Comparison of ENCODE assay signal across 24 mouse cellular contexts in genomic region chr14:33276240-33276639, GRCm38 (mm10).
A peak's percentile ranks its signal among the peaks of the same experiment; 100 is the strongest.
DNase-seq lines count a peak whose midpoint lies in the region; ATAC-seq and TF ChIP-seq lines count a peak whose summit lies in the region.
"Had no signal": no experiment of that assay in that cellular context is flagged by ENCODE, and none has a peak within 500 bp of the region (broad histone marks: within the 10 kb centered on the region; RNA-seq: fewer than 3 reads in every experiment).

No protein-coding gene starts in this region.

- no peaks in the 10 kb centered on the region for H3K4me1 ChIP-seq in kidney, embryonic 15.5 days
- peaks cover 19% of the 10 kb centered on the region for H3K4me1 ChIP-seq in bone marrow macrophage, adult 2 months (ENCODE audit: control insufficient read depth, insufficient read depth, low read length)
- no peaks in the 10 kb centered on the region for H3K4me1 ChIP-seq in forebrain, embryonic 11.5 days (replicated peaks; ENCODE audit: control insufficient read depth, insufficient read depth, low read length)
- no peaks in the 10 kb centered on the region for H3K4me1 ChIP-seq in hindbrain, embryonic 10.5 days (replicated peaks)
- H3K4me1 ChIP-seq: embryonic facial prominence, embryonic 12.5 days; forebrain, embryonic 15.5 days; hindbrain, embryonic 13.5 days; liver, embryonic 13.5 days; neural tube, embryonic 15.5 days; stomach, embryonic 15.5 days had no signal

- ATAC-seq in kidney, embryonic 15.5 days (replicated peaks; ENCODE audit: low FRiP score): no peak
- 0 out of 2 replicates have a peak, but pooled peaks have one; percentile 64 for ATAC-seq in megakaryocyte progenitor cell, adult 5-6 weeks (replicated peaks; ENCODE audit: poor library complexity)
- ATAC-seq in forebrain, embryonic 11.5 days (replicated peaks; ENCODE audit: low FRiP score): no peak
- ATAC-seq: forebrain, embryonic 15.5 days; inflammation-experienced regulatory T-cells, adult 6 months had no signal

- no peak overlapping the region for H3K4me2 ChIP-seq in kidney, embryonic 15.5 days
- no peak overlapping the region for H3K4me2 ChIP-seq in forebrain, embryonic 11.5 days (ENCODE audit: low read depth, low read length, severe bottlenecking)
- H3K4me2 ChIP-seq: embryonic facial prominence, embryonic 12.5 days; forebrain, embryonic 15.5 days; heart, embryonic 15.5 days; hindbrain, embryonic 13.5 days; liver, embryonic 13.5 days; lung, embryonic 14.5 days; neural tube, embryonic 15.5 days; stomach, embryonic 15.5 days had no signal

- TF ChIP-seq POLR2A in bone marrow macrophage, adult 2 months (IDR thresholded peaks at IDR 0.05; ENCODE audit: borderline replicate concordance, low read depth, low read length): no peak

- no peaks in the 10 kb centered on the region for H3K9me3 ChIP-seq in kidney, embryonic 15.5 days (replicated peaks)
- no peaks in the 10 kb centered on the region for H3K9me3 ChIP-seq in forebrain, embryonic 11.5 days (ENCODE audit: control insufficient read depth, low read length)
- H3K9me3 ChIP-seq in hindbrain, embryonic 10.5 days: no peaks in the 10 kb centered on the region
- H3K9me3 ChIP-seq: embryonic facial prominence, embryonic 12.5 days; forebrain, embryonic 15.5 days; heart, embryonic 15.5 days; hindbrain, embryonic 13.5 days; liver, embryonic 13.5 days; neural tube, embryonic 15.5 days; stomach, embryonic 15.5 days had no signal

- TF ChIP-seq CTCF in bone marrow macrophage, adult 2 months (IDR thresholded peaks at IDR 0.05; ENCODE audit: low read depth, low read length): no peak

- WGBS in kidney, embryonic 15.5 days: 77% methylated on average over 2 of the region's 2 CpGs
- WGBS in forebrain, embryonic 11.5 days: 89% methylated on average over 2 of the region's 2 CpGs
- 70% methylated on average over 2 of the region's 2 CpGs for WGBS in hindbrain, embryonic 10.5 days

- no peak overlapping the region for H3K27ac ChIP-seq in kidney, embryonic 15.5 days
- peak overlapping the region; percentile 39; the same call in 1 of the 2 replicates for H3K27ac ChIP-seq in bone marrow macrophage, adult 2 months (ENCODE audit: insufficient read depth, low read depth, low read length)
- H3K27ac ChIP-seq in forebrain, embryonic 11.5 days (ENCODE audit: low read depth, low read length): no peak overlapping the region
- no peak overlapping the region for H3K27ac ChIP-seq in hindbrain, embryonic 10.5 days
- H3K27ac ChIP-seq: embryonic facial prominence, embryonic 12.5 days; forebrain, embryonic 15.5 days; heart, embryonic 15.5 days; hindbrain, embryonic 13.5 days; liver, embryonic 13.5 days; neural tube, embryonic 15.5 days; stomach, embryonic 15.5 days had no signal

- H3K4me3 ChIP-seq in kidney, embryonic 15.5 days (replicated peaks): no peak overlapping the region
- no peak overlapping the region for H3K4me3 ChIP-seq in bone marrow macrophage, adult 2 months (ENCODE audit: insufficient read depth, low read length)
- no peak overlapping the region for H3K4me3 ChIP-seq in forebrain, embryonic 11.5 days (ENCODE audit: low read depth, low read length)
- no peak overlapping the region for H3K4me3 ChIP-seq in hindbrain, embryonic 10.5 days
- H3K4me3 ChIP-seq: embryonic facial prominence, embryonic 12.5 days; erythroblast, embryonic 14.5 days; forebrain, embryonic 15.5 days; heart, embryonic 15.5 days; hindbrain, embryonic 13.5 days; liver, embryonic 13.5 days; neural tube, embryonic 15.5 days; stomach, embryonic 15.5 days had no signal

- peak; percentile 14 for DNase-seq in kidney, postnatal 10 days
- DNase-seq in MEL-GATA-1-ER (ENCODE audit: extremely low read depth, low read depth): peak; percentile 60
- DNase-seq in forebrain, embryonic 11.5 days (ENCODE audit: low spot score): no peak
- no peak for DNase-seq in hindbrain, embryonic 10.5 days (ENCODE audit: low spot score)
- no peak for DNase-seq in layer of hippocampus, adult 9-11 months
- DNase-seq: cerebellum, adult 8-10 months; kidney, adult 8-10 months; kidney, postnatal 36 days; liver, embryonic 13.5 days; lung, embryonic 14.5 days; lung, postnatal 36 days; midbrain, embryonic 14.5 days; thymus, postnatal 14 days had no signal

- H3K9ac ChIP-seq in kidney, embryonic 15.5 days: no peak overlapping the region
- no peak overlapping the region for H3K9ac ChIP-seq in forebrain, embryonic 11.5 days (ENCODE audit: low read length)
- H3K9ac ChIP-seq: embryonic facial prominence, embryonic 12.5 days; forebrain, embryonic 15.5 days; heart, embryonic 15.5 days; hindbrain, embryonic 13.5 days; liver, embryonic 13.5 days; lung, embryonic 14.5 days; neural tube, embryonic 15.5 days; stomach, embryonic 15.5 days had no signal

- H3K27me3 ChIP-seq in kidney, embryonic 15.5 days: no peaks in the 10 kb centered on the region
- H3K27me3 ChIP-seq in forebrain, embryonic 11.5 days (ENCODE audit: control insufficient read depth, insufficient read depth, low read length): no peaks in the 10 kb centered on the region
- H3K27me3 ChIP-seq in hindbrain, embryonic 10.5 days (ENCODE audit: insufficient read depth, poor library complexity, severe bottlenecking): no peaks in the 10 kb centered on the region
- H3K27me3 ChIP-seq: embryonic facial prominence, embryonic 12.5 days; forebrain, embryonic 15.5 days; heart, embryonic 15.5 days; liver, embryonic 13.5 days; neural tube, embryonic 15.5 days; stomach, embryonic 15.5 days had no signal

- no peaks in the 10 kb centered on the region for H3K36me3 ChIP-seq in kidney, embryonic 15.5 days
- H3K36me3 ChIP-seq in forebrain, embryonic 11.5 days (ENCODE audit: control insufficient read depth, insufficient read depth, low read length): no peaks in the 10 kb centered on the region
- no peaks in the 10 kb centered on the region for H3K36me3 ChIP-seq in hindbrain, embryonic 10.5 days
- H3K36me3 ChIP-seq: embryonic facial prominence, embryonic 12.5 days; forebrain, embryonic 15.5 days; heart, embryonic 15.5 days; hindbrain, embryonic 13.5 days; liver, embryonic 13.5 days; neural tube, embryonic 15.5 days; stomach, embryonic 15.5 days had no signal

Comparison
In these comparisons a context has a peak if more than half of its experiments do, and no peak if none do; other contexts are left out.
1. DNase-seq: peak in kidney, postnatal 10 days (single experiment) and MEL-GATA-1-ER (single experiment); none in forebrain, embryonic 11.5 days (single experiment), hindbrain, embryonic 10.5 days (single experiment) and layer of hippocampus, adult 9-11 months (single experiment).